Mouse (Mus musculus): Measurements from ENCODE around the gene Stard10. TPM values are rescaled to one million over a fixed set of nuclear protein-coding genes. Genes with fewer than 3 reads are reported as not detected.

Stard10 gene
- polyA plus RNA-seq, 1 experiment from 2014 or later: 46.5 TPM

DNA sequence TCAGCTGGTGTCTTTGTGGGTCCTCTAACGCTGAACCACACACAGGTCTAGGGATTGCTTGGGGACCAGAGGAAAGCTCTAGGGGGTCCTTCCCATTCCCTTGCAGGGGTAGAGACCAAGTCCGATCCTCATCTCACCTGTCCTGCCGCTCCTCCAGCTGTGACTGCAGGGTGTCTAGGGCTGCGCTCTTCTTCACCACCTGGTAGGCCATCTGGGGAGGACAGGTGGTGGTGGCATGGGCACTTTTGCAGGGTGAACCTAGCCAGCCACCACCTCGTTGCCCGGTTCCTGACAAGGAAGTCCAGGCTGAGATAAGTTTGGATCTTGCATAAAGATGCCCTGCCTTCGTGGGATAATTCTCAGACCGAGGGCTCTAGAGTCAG is 19.9 kb upstream of the Stard10 start:
- Histone ChIP-seq H3K9ac (ENCODE audit: low read length) (peak overlapping the region; percentile 57), H3K36me3 (ENCODE audit: control insufficient read depth, insufficient read depth, low read length) (no peaks in the 10 kb centered on the region), H3K27ac (ENCODE audit: low read length) (no peak overlapping the region), H3K4me1 (replicated peaks; ENCODE audit: control insufficient read depth, insufficient read depth, low read length) (peaks cover 14% of the 10 kb centered on the region), H3K4me3 (ENCODE audit: low read length) (peak overlapping the region; percentile 38), H3K4me2 (ENCODE audit: low read depth, low read length) (peak overlapping the region; percentile 73), H3K27me3 (ENCODE audit: control insufficient read depth, insufficient read depth, low read depth, low read length) (0 out of 2 replicates have a peak, but pooled peaks cover 4% of the 10 kb centered on the region), H3K9me3 (ENCODE audit: control insufficient read depth, low read length) (no peaks in the 10 kb centered on the region)
- 23% methylated on average over 8 of the region's 8 CpGs for WGBS
- ATAC-seq (ENCODE audit: low read depth): no peak

DNA sequence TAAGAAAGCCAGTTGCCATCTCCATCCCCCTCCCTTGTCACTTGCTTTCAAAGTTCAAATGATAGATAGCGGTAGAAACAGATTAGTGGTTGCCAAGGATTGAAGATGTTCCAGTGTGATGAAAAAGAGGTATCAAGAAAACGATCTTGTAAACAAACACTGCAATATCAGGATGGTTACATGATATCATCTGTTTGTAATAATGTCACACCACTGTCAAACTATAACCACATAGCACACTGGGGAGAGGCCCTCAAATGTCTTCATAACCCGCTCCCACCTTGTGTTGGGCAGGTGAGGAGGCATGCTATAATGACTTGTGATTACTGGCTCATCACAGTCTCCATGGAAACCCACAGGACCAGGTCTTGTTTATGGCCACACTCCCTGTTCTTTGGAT is 18.5 kb upstream of the Stard10 start:
- Histone ChIP-seq H3K9ac (ENCODE audit: low read length) (no peak overlapping the region), H3K36me3 (ENCODE audit: control insufficient read depth, insufficient read depth, low read length) (no peaks in the 10 kb centered on the region), H3K27me3 (ENCODE audit: control insufficient read depth, insufficient read depth, low read depth, low read length) (0 out of 2 replicates have a peak, but pooled peaks cover 4% of the 10 kb centered on the region), H3K9me3 (ENCODE audit: control insufficient read depth, low read length) (no peaks in the 10 kb centered on the region), H3K4me1 (replicated peaks; ENCODE audit: control insufficient read depth, insufficient read depth, low read length) (peaks cover 19% of the 10 kb centered on the region), H3K4me2 (ENCODE audit: low read depth, low read length) (no peak overlapping the region), H3K4me3 (ENCODE audit: low read length) (no peak overlapping the region), H3K27ac (ENCODE audit: low read length) (no peak overlapping the region)
- no peak for ATAC-seq (ENCODE audit: low read depth)
- WGBS: 74% methylated on average over 3 of the region's 3 CpGs

DNA sequence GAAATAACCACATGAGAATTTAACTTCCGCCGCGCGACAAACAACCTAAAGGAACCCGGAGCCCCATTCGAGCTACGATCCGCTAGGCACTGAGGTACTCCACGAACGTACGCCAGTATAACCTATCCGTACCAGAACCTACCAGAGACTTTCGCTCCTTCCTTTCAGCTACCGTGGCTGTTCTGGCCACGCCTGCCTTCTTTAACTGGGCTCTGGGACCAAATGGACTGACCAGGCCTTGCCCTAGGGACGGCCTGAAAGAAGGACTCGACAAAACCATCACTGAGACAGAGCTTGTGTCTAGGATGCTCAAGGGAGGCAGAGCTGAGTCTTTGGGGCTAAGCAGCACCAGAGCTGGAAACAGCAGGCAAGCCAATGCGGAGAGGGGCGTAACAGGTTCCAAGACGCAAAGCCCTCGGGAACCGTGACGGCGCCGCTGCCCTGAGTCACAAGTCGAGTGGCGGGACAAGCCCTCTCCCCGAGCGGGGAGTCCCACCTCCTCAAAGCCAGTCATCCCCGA is 15.5 kb upstream of the Stard10 start:
- peak; percentile 43 for ATAC-seq (ENCODE audit: low read depth)
- H3K27ac ChIP-seq (ENCODE audit: low read length): peak overlapping the region; percentile 36
- H3K4me3 ChIP-seq (ENCODE audit: low read length): peak overlapping the region; percentile 71
- 0 out of 2 replicates have a peak, but pooled peaks cover 4% of the 10 kb centered on the region for H3K27me3 ChIP-seq (ENCODE audit: control insufficient read depth, insufficient read depth, low read depth, low read length)
- under 1% methylated on average over 30 of the region's 30 CpGs for WGBS
- H3K4me1 ChIP-seq (replicated peaks; ENCODE audit: control insufficient read depth, insufficient read depth, low read length): peaks cover 17% of the 10 kb centered on the region
- no peaks in the 10 kb centered on the region for H3K9me3 ChIP-seq (ENCODE audit: control insufficient read depth, low read length)
- peak overlapping the region; percentile 87 for H3K4me2 ChIP-seq (ENCODE audit: low read depth, low read length)
- H3K36me3 ChIP-seq (ENCODE audit: control insufficient read depth, insufficient read depth, low read length): no peaks in the 10 kb centered on the region
- peak overlapping the region; percentile 78 for H3K9ac ChIP-seq (ENCODE audit: low read length)

DNA sequence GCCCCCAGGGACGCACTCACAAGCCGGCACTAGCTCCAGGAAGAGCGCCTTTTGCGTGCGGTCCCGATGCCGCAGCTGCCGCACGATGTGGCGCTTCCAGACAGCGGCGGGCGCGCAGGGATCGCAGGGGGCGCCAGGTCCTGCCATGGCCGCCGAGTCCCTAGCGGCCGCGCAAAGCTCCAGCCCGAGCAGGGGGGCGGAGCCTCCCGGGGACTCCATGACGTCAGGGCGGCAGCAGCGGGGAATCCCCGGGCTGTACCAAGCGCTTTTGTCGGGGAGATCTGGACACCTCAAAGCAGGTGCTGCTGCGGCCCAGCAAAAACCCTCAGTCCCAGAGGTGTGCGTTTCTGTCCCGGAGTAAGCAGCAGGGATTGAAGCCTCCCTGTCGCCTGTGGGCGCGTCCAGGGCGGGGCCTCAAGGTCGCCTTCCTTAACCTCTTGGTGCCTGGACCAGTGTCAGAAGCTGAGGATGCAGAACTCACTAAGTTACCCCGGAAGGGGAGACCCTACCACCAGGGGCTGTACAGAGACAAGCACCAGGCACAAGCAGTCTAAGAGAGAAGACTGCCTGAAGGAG is 14.9 kb upstream of the Stard10 start, which contains the start of gene Atg16l2:
Gene Atg16l2 (minus strand): TSS at position 371 of the 576 bp plus-strand sequence.
- ATAC-seq (ENCODE audit: low read depth): peak; percentile 95
- Histone ChIP-seq H3K9ac (ENCODE audit: low read length) (peak within 1 kb of the TSS; percentile 78), H3K4me3 (ENCODE audit: low read length) (peak within 1 kb of the TSS; percentile 71), H3K36me3 (ENCODE audit: control insufficient read depth, insufficient read depth, low read length) (no peaks in the 10 kb centered on the region), H3K4me1 (replicated peaks; ENCODE audit: control insufficient read depth, insufficient read depth, low read length) (peaks cover 12% of the 10 kb centered on the region), H3K27me3 (ENCODE audit: control insufficient read depth, insufficient read depth, low read depth, low read length) (0 out of 2 replicates have a peak, but pooled peaks cover 4% of the 10 kb centered on the region), H3K27ac (ENCODE audit: low read length) (peak within 1 kb of the TSS; percentile 37), H3K4me2 (ENCODE audit: low read depth, low read length) (peak within 1 kb of the TSS; percentile 87), H3K9me3 (ENCODE audit: control insufficient read depth, low read length) (no peaks in the 10 kb centered on the region)
- under 1% methylated on average over 39 of the region's 39 CpGs for WGBS

DNA sequence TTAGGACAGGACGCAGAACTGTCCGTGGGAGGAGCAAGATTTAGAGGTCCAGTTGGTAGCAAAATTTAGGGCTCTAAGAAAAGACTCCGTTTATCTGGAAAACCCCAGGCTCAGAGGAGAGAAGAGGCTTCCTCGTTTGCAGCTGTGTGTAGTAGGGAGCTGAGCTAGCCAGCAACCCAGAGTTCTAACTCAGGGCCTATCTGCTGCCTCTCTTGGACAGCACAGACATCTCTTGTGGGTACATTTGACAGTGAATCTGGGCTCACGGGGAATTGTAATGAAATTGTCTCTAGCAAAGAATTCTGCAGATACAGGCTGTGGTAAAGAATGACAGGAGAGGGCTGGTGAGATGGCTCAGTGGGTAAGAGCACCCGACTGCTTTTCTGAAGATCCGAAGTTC is 14.2 kb upstream of the Stard10 start:
- Histone ChIP-seq H3K9ac (ENCODE audit: low read length) (peak overlapping the region; percentile 78; the same call in 1 of the 2 replicates), H3K4me3 (ENCODE audit: low read length) (peak overlapping the region; percentile 71)

DNA sequence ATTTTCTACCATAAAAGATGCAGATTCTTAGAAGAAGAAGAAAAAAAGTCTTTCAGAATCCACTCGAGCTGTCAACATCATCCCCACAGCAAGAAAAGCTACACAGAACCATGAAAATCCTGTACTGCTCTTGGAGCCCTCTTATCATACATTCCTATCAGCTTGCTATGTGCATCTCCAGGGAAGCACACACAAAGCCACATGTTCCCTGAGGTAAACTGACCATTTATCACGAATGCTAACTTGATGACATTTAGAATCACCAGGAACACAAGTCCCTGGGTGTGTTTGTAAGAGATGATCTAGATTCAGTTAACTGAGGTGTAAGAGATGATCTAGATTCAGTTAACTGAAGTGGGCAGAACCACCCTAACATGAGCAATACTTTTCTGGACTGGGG is 10.0 kb upstream of the Stard10 start:
- peaks cover 13% of the 10 kb centered on the region for H3K4me1 ChIP-seq (replicated peaks; ENCODE audit: control insufficient read depth, insufficient read depth, low read length)
- H3K27ac ChIP-seq (ENCODE audit: low read length): no peak overlapping the region
- 21% methylated on average over 2 of the region's 2 CpGs for WGBS
- H3K4me2 ChIP-seq (ENCODE audit: low read depth, low read length): no peak overlapping the region
- ATAC-seq (ENCODE audit: low read depth): no peak
- H3K9ac ChIP-seq (ENCODE audit: low read length): no peak overlapping the region
- no peaks in the 10 kb centered on the region for H3K36me3 ChIP-seq (ENCODE audit: control insufficient read depth, insufficient read depth, low read length)
- H3K9me3 ChIP-seq (ENCODE audit: control insufficient read depth, low read length): no peaks in the 10 kb centered on the region
- no peaks in the 10 kb centered on the region for H3K27me3 ChIP-seq (ENCODE audit: control insufficient read depth, insufficient read depth, low read depth, low read length)
- no peak overlapping the region for H3K4me3 ChIP-seq (ENCODE audit: low read length)

More for the DNA sequence above, 14.2 kb upstream of the Stard10 start:
- 0 out of 2 replicates have a peak, but pooled peaks cover 3% of the 10 kb centered on the region for H3K27me3 ChIP-seq (ENCODE audit: control insufficient read depth, insufficient read depth, low read depth, low read length)
- H3K4me2 ChIP-seq (ENCODE audit: low read depth, low read length): peak overlapping the region; percentile 87
- peak overlapping the region; percentile 37; the same call in 1 of the 2 replicates for H3K27ac ChIP-seq (ENCODE audit: low read length)
- H3K9me3 ChIP-seq (ENCODE audit: control insufficient read depth, low read length): no peaks in the 10 kb centered on the region
- H3K4me1 ChIP-seq (replicated peaks; ENCODE audit: control insufficient read depth, insufficient read depth, low read length): peaks cover 12% of the 10 kb centered on the region
- H3K36me3 ChIP-seq (ENCODE audit: control insufficient read depth, insufficient read depth, low read length): no peaks in the 10 kb centered on the region
- ATAC-seq (ENCODE audit: low read depth): no peak
- WGBS: 28% methylated on average over 7 of the region's 7 CpGs

DNA sequence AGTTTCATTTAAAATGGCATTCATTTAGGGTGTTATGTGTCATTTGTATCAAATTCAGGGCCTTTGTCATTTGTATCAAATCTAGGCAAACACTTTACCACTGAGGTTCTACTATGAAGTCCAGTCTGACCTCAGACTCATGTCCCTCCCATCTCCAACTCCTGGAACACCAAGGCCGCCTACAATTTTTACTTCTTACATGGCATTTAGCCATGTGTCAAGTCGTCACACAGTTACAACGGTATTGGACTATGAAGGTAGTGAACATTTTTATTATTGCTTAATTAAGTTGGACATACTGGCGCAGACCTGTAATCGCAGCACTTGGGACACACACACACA is 6.9 kb upstream of the Stard10 start:
- peaks cover 8% of the 10 kb centered on the region for H3K4me1 ChIP-seq (replicated peaks; ENCODE audit: control insufficient read depth, insufficient read depth, low read length)
- no peak for ATAC-seq (ENCODE audit: low read depth)
- H3K27me3 ChIP-seq (ENCODE audit: control insufficient read depth, insufficient read depth, low read depth, low read length): no peaks in the 10 kb centered on the region
- peak overlapping the region; percentile 70 for H3K4me3 ChIP-seq (ENCODE audit: low read length)
- no peaks in the 10 kb centered on the region for H3K9me3 ChIP-seq (ENCODE audit: control insufficient read depth, low read length)
- WGBS: 30% methylated on average over 5 of the region's 5 CpGs
- peak overlapping the region; percentile 63 for H3K4me2 ChIP-seq (ENCODE audit: low read depth, low read length)
- H3K9ac ChIP-seq (ENCODE audit: low read length): peak overlapping the region; percentile 87
- peak overlapping the region; percentile 100 for H3K27ac ChIP-seq (ENCODE audit: low read length)
- H3K36me3 ChIP-seq (ENCODE audit: control insufficient read depth, insufficient read depth, low read length): no peaks in the 10 kb centered on the region

DNA sequence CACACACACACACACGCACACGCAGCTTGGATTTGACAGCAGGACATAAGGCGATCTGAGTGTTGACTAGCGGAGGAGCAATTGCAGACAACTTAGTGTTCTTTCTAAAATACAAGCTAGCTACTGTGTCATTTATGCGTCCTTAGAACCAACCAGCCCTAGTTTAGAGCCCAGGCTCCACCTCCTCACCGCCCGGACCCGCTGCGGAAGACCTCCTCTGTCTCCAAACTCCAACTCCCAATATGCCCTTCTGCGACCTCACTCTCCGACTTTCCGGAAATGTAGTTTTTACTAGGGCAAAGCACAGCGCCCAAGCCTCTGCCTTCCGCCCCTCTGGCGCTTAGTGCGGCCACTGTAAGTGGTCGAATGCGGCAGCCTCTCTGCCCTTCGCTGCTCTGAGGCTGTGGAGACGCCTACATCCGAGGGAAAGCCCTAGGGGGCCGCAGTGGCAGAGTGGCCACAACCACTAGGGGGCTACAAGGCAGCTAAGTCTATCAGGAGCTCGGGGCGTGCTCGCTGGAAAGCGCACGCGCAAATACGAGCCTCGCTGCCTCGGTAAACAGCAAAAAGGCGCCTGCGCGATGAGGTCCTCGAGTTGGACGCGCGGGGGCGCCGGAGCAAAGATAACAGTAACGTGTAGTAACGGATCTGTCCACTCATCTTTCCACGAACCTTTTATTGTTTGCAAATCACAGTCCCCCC is 6.4 kb upstream of the Stard10 start:
- Histone ChIP-seq H3K36me3 (ENCODE audit: control insufficient read depth, insufficient read depth, low read length) (no peaks in the 10 kb centered on the region), H3K4me2 (ENCODE audit: low read depth, low read length) (peak overlapping the region; percentile 63), H3K9ac (ENCODE audit: low read length) (peak overlapping the region; percentile 87), H3K4me1 (replicated peaks; ENCODE audit: control insufficient read depth, insufficient read depth, low read length) (peaks cover 8% of the 10 kb centered on the region), H3K27me3 (ENCODE audit: control insufficient read depth, insufficient read depth, low read depth, low read length) (no peaks in the 10 kb centered on the region), H3K9me3 (ENCODE audit: control insufficient read depth, low read length) (no peaks in the 10 kb centered on the region), H3K4me3 (ENCODE audit: low read length) (peak overlapping the region; percentile 70), H3K27ac (ENCODE audit: low read length) (peak overlapping the region; percentile 100)
- peak; percentile 97 for ATAC-seq (ENCODE audit: low read depth)
- under 1% methylated on average over 43 of the region's 43 CpGs for WGBS

DNA sequence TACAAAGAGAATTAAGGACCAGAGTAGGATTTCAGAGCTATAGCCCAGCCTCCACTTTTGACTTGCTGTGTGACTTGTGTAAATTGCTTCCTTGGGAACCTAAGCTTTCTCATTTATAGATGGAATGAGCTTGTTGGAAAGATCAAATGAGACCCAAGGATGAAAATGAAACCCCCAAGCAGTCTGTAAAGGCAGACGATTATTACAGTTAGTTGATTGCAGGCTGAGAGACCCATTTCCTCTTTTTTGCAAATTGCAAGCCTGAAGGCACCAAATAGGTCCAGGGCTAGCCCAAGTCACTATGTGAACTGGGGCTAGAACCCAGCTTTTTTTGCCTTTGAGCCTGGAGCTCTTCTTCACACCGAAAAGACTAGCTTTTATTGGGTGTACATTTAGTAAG is 5.8 kb upstream of the Stard10 start:
- peak overlapping the region; percentile 56 for H3K9ac ChIP-seq (ENCODE audit: low read length)
- no peaks in the 10 kb centered on the region for H3K36me3 ChIP-seq (ENCODE audit: control insufficient read depth, insufficient read depth, low read length)
- peak overlapping the region; percentile 55 for H3K4me2 ChIP-seq (ENCODE audit: low read depth, low read length)
- no peaks in the 10 kb centered on the region for H3K27me3 ChIP-seq (ENCODE audit: control insufficient read depth, insufficient read depth, low read depth, low read length)
- no peak overlapping the region for H3K27ac ChIP-seq (ENCODE audit: low read length)
- peak overlapping the region; percentile 70 for H3K4me3 ChIP-seq (ENCODE audit: low read length)
- ATAC-seq (ENCODE audit: low read depth): no peak
- H3K9me3 ChIP-seq (ENCODE audit: control insufficient read depth, low read length): no peaks in the 10 kb centered on the region
- peaks cover 8% of the 10 kb centered on the region for H3K4me1 ChIP-seq (replicated peaks; ENCODE audit: control insufficient read depth, insufficient read depth, low read length)
- 27% methylated on average over 2 of the region's 2 CpGs for WGBS
